Mouse (Mus musculus) c-Kit-positive CD71-positive TER-119-negative erythroid progenitor cells, embryonic 14.5 days (primary cell): ENCODE measurements around the gene Zcchc12.
A peak's percentile ranks its signal among the peaks of the same experiment; 100 is the strongest.

Source experiments
- DNase-seq: peaks from one replicate; pipeline ENCODE4 v3.0.0-alpha.2; 2013; ENCODE audit warnings: low read depth

Zcchc12 gene

GRCm38 (mm10) chrX:36195736-36196525, at the start of gene Zcchc12:
TSS of gene Zcchc12 (plus strand) at chrX:36195904.
- no peak for DNase-seq

DNA sequence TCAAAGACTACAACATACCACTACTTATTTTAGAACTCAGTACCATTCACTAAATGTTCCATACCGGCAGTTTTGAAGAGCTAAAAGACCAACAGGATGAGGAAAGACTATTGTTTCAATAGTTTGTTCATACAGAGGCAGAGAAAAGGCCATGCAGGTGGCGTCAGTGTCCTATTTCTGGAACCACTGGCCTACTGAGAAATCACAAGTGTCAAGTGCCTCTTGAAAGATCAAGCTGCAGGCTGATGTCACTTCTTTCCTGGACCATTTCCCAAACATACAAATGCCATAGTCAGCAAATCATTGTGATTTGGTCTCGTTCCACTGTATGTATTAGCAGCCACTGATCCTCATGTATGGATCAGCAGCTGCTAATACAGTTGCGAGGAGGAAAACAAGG, 49.0 kb upstream of the Zcchc12 start:
- DNase-seq, result no peak

- DNase-seq, result no peak
Measured at GRCm38 (mm10) chrX:36150100-36150499, 45.6 kb upstream of the Zcchc12 start.

DNA sequence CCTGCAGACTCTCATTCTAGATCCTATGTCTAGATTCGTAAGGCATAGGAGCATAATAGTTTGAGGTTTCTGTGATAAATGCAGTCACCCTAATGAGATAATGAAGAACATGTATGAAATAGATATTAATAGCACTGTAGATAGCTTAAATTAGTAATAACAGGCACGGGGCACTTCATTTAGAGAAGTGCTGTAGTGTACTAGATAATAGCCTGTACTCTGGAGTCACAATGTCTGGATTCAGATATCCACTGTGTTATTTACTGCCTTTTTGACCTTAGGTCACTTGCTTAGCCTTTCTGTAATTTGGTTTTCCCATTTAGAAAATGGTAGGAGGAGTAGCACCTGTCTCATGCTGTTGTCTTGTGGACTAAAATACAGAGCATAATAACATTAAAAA, 39.0 kb upstream of the Zcchc12 start:
- no peak for DNase-seq

DNA sequence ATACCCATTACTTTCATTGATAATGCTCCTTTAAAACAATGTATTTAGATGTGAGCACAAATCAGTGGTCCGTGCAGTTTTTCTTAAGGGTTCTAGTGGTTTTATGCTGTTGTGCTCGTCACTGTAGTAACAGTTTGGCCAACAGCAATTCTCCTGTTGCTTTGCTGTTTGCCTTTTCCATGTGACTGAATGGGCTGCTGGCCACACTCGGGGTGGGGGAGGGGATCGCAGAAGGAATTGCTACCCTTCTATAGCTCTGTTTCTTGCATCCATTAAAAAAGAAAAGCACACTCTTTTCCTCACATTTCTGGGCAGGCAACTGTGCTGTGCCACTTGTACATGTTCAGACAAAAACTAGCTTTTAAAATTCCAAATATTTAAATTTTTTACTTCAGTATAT, 34.1 kb upstream of the Zcchc12 start:
- DNase-seq, result no peak

DNA sequence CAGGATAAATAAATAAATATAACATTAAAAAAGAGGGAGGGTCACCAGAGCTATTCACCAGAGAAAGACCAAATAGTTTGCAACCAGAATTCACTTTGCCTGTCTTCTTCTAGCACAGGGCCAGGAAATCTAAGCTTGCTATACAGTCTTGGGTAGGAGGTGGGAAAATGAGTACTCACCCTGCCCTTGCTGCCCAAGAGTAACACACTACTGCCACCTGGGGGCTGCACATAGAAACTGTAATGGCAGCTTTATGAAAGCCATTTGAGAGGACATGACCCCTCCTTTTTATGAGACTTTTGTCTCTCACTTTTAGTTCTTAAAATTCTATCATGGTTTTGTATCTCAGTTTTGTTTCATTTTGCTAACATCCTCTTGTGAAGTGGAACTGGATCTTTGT, 12.1 kb upstream of the Zcchc12 start:
- DNase-seq, result no peak

DNA sequence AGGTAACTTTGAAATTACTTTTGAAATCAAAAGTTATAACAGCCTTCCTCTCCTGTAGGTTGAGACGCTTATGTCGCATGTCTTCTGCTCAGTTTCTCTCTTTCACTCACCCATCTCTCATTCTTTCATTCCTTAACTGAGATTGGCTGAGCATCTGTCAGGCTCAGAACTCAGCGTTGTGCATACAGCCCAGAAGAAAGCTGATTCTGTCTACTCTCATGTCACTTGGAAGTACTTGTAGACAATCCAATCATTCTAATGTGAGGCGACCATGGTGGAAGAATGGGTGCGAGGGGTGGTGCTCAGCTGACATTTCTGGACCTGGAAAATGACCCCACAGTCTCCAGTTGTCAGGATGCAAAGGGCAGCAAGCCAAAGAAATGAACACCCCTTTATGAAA, 9.7 kb upstream of the Zcchc12 start:
- no peak for DNase-seq

GRCm38 (mm10) chrX:36186443-36186842, 9.3 kb upstream of the Zcchc12 start:
- no peak for DNase-seq

DNA sequence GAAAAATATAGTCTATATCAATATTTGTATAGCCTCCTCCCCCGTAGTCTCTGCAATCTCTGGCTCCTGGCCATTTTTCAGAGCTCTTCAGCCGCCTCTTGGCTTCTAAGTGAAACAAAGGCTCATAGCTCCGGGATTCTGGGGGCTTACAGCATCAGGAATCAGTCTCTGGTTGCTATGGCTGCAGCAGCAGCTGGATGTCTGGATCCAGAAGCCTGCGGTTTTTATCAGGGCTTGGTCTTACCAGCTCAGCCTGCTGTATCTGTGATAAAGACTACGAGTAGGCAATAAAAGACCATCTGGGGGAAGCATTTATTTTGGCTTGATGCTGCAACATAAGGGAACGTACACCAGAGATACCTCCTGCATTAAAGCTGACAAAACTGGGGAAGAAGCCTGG, 1.8 kb upstream of the Zcchc12 start:
- no peak for DNase-seq

DNA sequence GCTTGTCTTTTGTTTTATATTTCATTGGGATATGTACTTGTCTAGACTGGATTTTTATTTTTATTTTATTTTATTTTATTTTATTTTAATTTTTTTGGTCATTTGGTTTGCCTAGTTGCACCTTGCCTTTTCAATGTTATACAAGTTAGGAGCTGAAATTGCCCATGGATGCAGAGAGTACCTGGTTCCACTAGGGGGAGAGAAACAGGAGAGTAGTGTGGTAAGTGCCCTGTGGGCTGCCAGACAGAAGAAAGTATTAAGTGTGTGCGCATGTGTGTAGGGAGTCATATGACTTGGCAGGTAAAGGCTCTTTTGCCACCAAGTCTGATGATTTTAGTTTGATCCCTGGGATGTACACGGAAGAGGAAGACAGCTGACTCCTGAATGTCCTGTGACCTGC, 13.8 kb downstream of the Zcchc12 start:
- no peak for DNase-seq

- no peak for DNase-seq
Measured at GRCm38 (mm10) chrX:36211216-36211615, 15.5 kb downstream of the Zcchc12 start.

DNA sequence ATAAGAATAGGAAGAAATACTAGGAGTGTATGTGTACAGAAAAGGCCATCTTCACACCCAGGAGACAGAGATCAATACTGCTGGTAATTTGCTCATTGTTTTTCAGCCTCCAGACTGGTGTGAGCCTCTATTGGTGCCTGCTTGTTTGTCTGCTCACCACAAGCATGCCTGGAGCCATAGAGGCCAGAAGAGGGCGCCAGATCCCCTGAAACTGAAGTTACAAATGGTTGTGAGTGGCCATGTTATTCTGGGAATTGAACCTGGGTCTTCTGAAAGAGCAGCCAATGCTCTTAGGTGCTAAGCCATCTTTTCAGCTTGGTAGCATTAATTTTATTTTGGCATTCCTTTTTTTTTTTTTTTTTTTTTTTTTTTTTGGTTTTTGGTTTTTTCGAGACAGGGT, 25.7 kb downstream of the Zcchc12 start:
- no peak for DNase-seq

DNA sequence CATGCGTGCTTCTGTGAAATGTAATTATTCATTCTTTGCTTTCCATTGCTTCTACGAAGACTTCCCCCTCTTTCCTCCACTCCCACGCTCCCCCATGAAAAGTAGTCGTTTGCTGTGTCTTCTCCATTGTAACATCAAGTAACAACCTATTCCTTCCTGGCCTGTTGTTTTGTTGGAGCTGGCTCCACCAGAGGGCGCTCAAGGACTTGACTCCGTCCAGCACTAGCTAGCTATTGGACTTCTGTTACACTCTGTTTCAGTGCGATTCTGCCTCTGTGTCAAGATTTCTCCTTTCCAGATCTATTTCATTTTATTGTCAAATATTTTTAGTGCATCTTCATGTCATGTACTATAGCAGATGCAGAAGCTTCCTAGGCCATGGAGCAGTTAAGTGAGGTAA, 30.1 kb downstream of the Zcchc12 start:
- DNase-seq, result peak; percentile 24

GRCm38 (mm10) chrX:36226577-36226976, 30.9 kb downstream of the Zcchc12 start:
- DNase-seq, result peak; percentile 8

GRCm38 (mm10) chrX:36228861-36229260, 33.2 kb downstream of the Zcchc12 start:
- DNase-seq, result no peak

GRCm38 (mm10) chrX:36229273-36229672, 33.6 kb downstream of the Zcchc12 start:
- DNase-seq, result no peak

GRCm38 (mm10) chrX:36235652-36236051, 39.9 kb downstream of the Zcchc12 start:
- DNase-seq, result no peak
